Mouse (Mus musculus): ENCODE measurements around the gene Ogn. TPM values are rescaled to one million over a fixed set of nuclear protein-coding genes. Genes with fewer than 3 reads are reported as not detected.

Gene Ogn
- polyA plus RNA-seq, 1 experiment from 2014 or later = 5.7 TPM

GRCm38 (mm10) chr13:49628167-49628566 lies 20.3 kb downstream of the Ogn start:
- Histone ChIP-seq H3K4me3 (ENCODE audit: low read depth, low read length) (no peak overlapping the region), H3K9ac (ENCODE audit: low read length) (no peak overlapping the region), H3K27ac (replicated peaks; ENCODE audit: low read depth, low read length) (no peak overlapping the region), H3K27me3 (ENCODE audit: control insufficient read depth, insufficient read depth, low read length) (no peaks in the 10 kb centered on the region), H3K9me3 (ENCODE audit: control insufficient read depth, low read length) (no peaks in the 10 kb centered on the region), H3K4me2 (ENCODE audit: low read depth, severe bottlenecking) (no peak overlapping the region), H3K4me1 (ENCODE audit: control insufficient read depth, insufficient read depth, low read length) (no peaks in the 10 kb centered on the region), H3K36me3 (ENCODE audit: control insufficient read depth, insufficient read depth, low read length) (no peaks in the 10 kb centered on the region)
- ATAC-seq (ENCODE audit: insufficient number of reproducible peaks, low FRiP score, low TSS enrichment, low read depth) (no peak), DNase-seq (ENCODE audit: low spot score) (no peak)

GRCm38 (mm10) chr13:49629076-49629475 lies 21.2 kb downstream of the Ogn start:
- no peak overlapping the region for H3K4me2 ChIP-seq (ENCODE audit: low read depth, severe bottlenecking)

GRCm38 (mm10) chr13:49639965-49640364 lies 32.1 kb downstream of the Ogn start:
- WGBS = 90% methylated on average over 2 of the region's 2 CpGs
- ATAC-seq (ENCODE audit: insufficient number of reproducible peaks, low FRiP score, low TSS enrichment, low read depth) = no peak
- H3K27me3 ChIP-seq (ENCODE audit: control insufficient read depth, insufficient read depth, low read length) = no peaks in the 10 kb centered on the region

More at GRCm38 (mm10) chr13:49629076-49629475, 21.2 kb downstream of the Ogn start:
- no peaks in the 10 kb centered on the region for H3K36me3 ChIP-seq (ENCODE audit: control insufficient read depth, insufficient read depth, low read length)
- H3K4me3 ChIP-seq (ENCODE audit: low read depth, low read length) = no peak overlapping the region
- no peaks in the 10 kb centered on the region for H3K4me1 ChIP-seq (ENCODE audit: control insufficient read depth, insufficient read depth, low read length)
- H3K27me3 ChIP-seq (ENCODE audit: control insufficient read depth, insufficient read depth, low read length) = no peaks in the 10 kb centered on the region
- H3K9me3 ChIP-seq (ENCODE audit: control insufficient read depth, low read length) = no peaks in the 10 kb centered on the region
- DNase-seq (ENCODE audit: low spot score) (no peak), ATAC-seq (ENCODE audit: insufficient number of reproducible peaks, low FRiP score, low TSS enrichment, low read depth) (no peak)
- WGBS = 90% methylated on average over 2 of the region's 2 CpGs
- H3K27ac ChIP-seq (replicated peaks; ENCODE audit: low read depth, low read length) = no peak overlapping the region
- H3K9ac ChIP-seq (ENCODE audit: low read length) = no peak overlapping the region

GRCm38 (mm10) chr13:49642650-49643049 lies 34.8 kb downstream of the Ogn start:
- Histone ChIP-seq H3K4me3 (ENCODE audit: low read depth, low read length) (no peak overlapping the region), H3K27me3 (ENCODE audit: control insufficient read depth, insufficient read depth, low read length) (no peaks in the 10 kb centered on the region), H3K9me3 (ENCODE audit: control insufficient read depth, low read length) (no peaks in the 10 kb centered on the region), H3K4me1 (ENCODE audit: control insufficient read depth, insufficient read depth, low read length) (no peaks in the 10 kb centered on the region), H3K27ac (replicated peaks; ENCODE audit: low read depth, low read length) (no peak overlapping the region), H3K9ac (ENCODE audit: low read length) (no peak overlapping the region), H3K4me2 (ENCODE audit: low read depth, severe bottlenecking) (no peak overlapping the region), H3K36me3 (ENCODE audit: control insufficient read depth, insufficient read depth, low read length) (peaks cover 2% of the 10 kb centered on the region; the same call in 1 of the 2 replicates)
- DNase-seq (ENCODE audit: low spot score) = no peak
- 90% methylated on average over 6 of the region's 6 CpGs for WGBS
- no peak for ATAC-seq (ENCODE audit: insufficient number of reproducible peaks, low FRiP score, low TSS enrichment, low read depth)

More at GRCm38 (mm10) chr13:49639965-49640364, 32.1 kb downstream of the Ogn start:
- Histone ChIP-seq H3K4me1 (ENCODE audit: control insufficient read depth, insufficient read depth, low read length) (no peaks in the 10 kb centered on the region), H3K9ac (ENCODE audit: low read length) (no peak overlapping the region), H3K4me3 (ENCODE audit: low read depth, low read length) (no peak overlapping the region), H3K4me2 (ENCODE audit: low read depth, severe bottlenecking) (no peak overlapping the region), H3K9me3 (ENCODE audit: control insufficient read depth, low read length) (no peaks in the 10 kb centered on the region), H3K27ac (replicated peaks; ENCODE audit: low read depth, low read length) (no peak overlapping the region), H3K36me3 (ENCODE audit: control insufficient read depth, insufficient read depth, low read length) (peaks cover 2% of the 10 kb centered on the region; the same call in 1 of the 2 replicates)
- no peak for DNase-seq (ENCODE audit: low spot score)

- ATAC-seq (ENCODE audit: insufficient number of reproducible peaks, low FRiP score, low TSS enrichment, low read depth) = no peak
- Histone ChIP-seq H3K4me3 (ENCODE audit: low read depth, low read length) (no peak overlapping the region), H3K9ac (ENCODE audit: low read length) (no peak overlapping the region)
Observed at GRCm38 (mm10) chr13:49643669-49644362, 36.0 kb downstream of the Ogn start.

GRCm38 (mm10) chr13:49644731-49645529 lies 37.1 kb downstream of the Ogn start:
- DNase-seq (ENCODE audit: low spot score) = no peak
- WGBS = 89% methylated on average over 2 of the region's 2 CpGs
- ATAC-seq (ENCODE audit: insufficient number of reproducible peaks, low FRiP score, low TSS enrichment, low read depth) = no peak
- Histone ChIP-seq H3K36me3 (ENCODE audit: control insufficient read depth, insufficient read depth, low read length) (no peaks in the 10 kb centered on the region), H3K9ac (ENCODE audit: low read length) (no peak overlapping the region), H3K27me3 (ENCODE audit: control insufficient read depth, insufficient read depth, low read length) (no peaks in the 10 kb centered on the region), H3K4me3 (ENCODE audit: low read depth, low read length) (no peak overlapping the region), H3K4me1 (ENCODE audit: control insufficient read depth, insufficient read depth, low read length) (no peaks in the 10 kb centered on the region), H3K27ac (replicated peaks; ENCODE audit: low read depth, low read length) (no peak overlapping the region), H3K9me3 (ENCODE audit: control insufficient read depth, low read length) (no peaks in the 10 kb centered on the region), H3K4me2 (ENCODE audit: low read depth, severe bottlenecking) (no peak overlapping the region)

More at GRCm38 (mm10) chr13:49643669-49644362, 36.0 kb downstream of the Ogn start:
- no peak for DNase-seq (ENCODE audit: low spot score)
- no peak overlapping the region for H3K4me2 ChIP-seq (ENCODE audit: low read depth, severe bottlenecking)
- no peaks in the 10 kb centered on the region for H3K4me1 ChIP-seq (ENCODE audit: control insufficient read depth, insufficient read depth, low read length)
- no peaks in the 10 kb centered on the region for H3K36me3 ChIP-seq (ENCODE audit: control insufficient read depth, insufficient read depth, low read length)
- H3K27ac ChIP-seq (replicated peaks; ENCODE audit: low read depth, low read length) = no peak overlapping the region
- H3K9me3 ChIP-seq (ENCODE audit: control insufficient read depth, low read length) = no peaks in the 10 kb centered on the region
- H3K27me3 ChIP-seq (ENCODE audit: control insufficient read depth, insufficient read depth, low read length) = no peaks in the 10 kb centered on the region

GRCm38 (mm10) chr13:49646019-49646418 lies 38.2 kb downstream of the Ogn start:
- no peak overlapping the region for H3K4me3 ChIP-seq (ENCODE audit: low read depth, low read length)
- WGBS = 91% methylated on average over 1 of the region's 1 CpGs
- no peaks in the 10 kb centered on the region for H3K36me3 ChIP-seq (ENCODE audit: control insufficient read depth, insufficient read depth, low read length)
- H3K4me1 ChIP-seq (ENCODE audit: control insufficient read depth, insufficient read depth, low read length) = no peaks in the 10 kb centered on the region
- H3K9ac ChIP-seq (ENCODE audit: low read length) = no peak overlapping the region
- H3K27me3 ChIP-seq (ENCODE audit: control insufficient read depth, insufficient read depth, low read length) = no peaks in the 10 kb centered on the region
- no peak for ATAC-seq (ENCODE audit: insufficient number of reproducible peaks, low FRiP score, low TSS enrichment, low read depth)
- H3K9me3 ChIP-seq (ENCODE audit: control insufficient read depth, low read length) = no peaks in the 10 kb centered on the region
- H3K4me2 ChIP-seq (ENCODE audit: low read depth, severe bottlenecking) = no peak overlapping the region
- H3K27ac ChIP-seq (replicated peaks; ENCODE audit: low read depth, low read length) = no peak overlapping the region
- no peak for DNase-seq (ENCODE audit: low spot score)

GRCm38 (mm10) chr13:49651136-49651535 lies 43.3 kb downstream of the Ogn start:
- H3K4me2 ChIP-seq (ENCODE audit: low read depth, severe bottlenecking) = no peak overlapping the region
- ATAC-seq (ENCODE audit: insufficient number of reproducible peaks, low FRiP score, low TSS enrichment, low read depth) = no peak

More at GRCm38 (mm10) chr13:49651136-49651535, 43.3 kb downstream of the Ogn start:
- Histone ChIP-seq H3K27me3 (ENCODE audit: control insufficient read depth, insufficient read depth, low read length) (no peaks in the 10 kb centered on the region), H3K9me3 (ENCODE audit: control insufficient read depth, low read length) (no peaks in the 10 kb centered on the region), H3K4me3 (ENCODE audit: low read depth, low read length) (no peak overlapping the region), H3K9ac (ENCODE audit: low read length) (no peak overlapping the region), H3K4me1 (ENCODE audit: control insufficient read depth, insufficient read depth, low read length) (peaks cover 4% of the 10 kb centered on the region), H3K36me3 (ENCODE audit: control insufficient read depth, insufficient read depth, low read length) (no peaks in the 10 kb centered on the region), H3K27ac (replicated peaks; ENCODE audit: low read depth, low read length) (no peak overlapping the region)
- 61% methylated on average over 2 of the region's 2 CpGs for WGBS
- no peak for DNase-seq (ENCODE audit: low spot score)
